Mouse (Mus musculus): ENCODE data around the gene Gm20715. TPM values are rescaled to one million over a fixed set of nuclear protein-coding genes. Genes with fewer than 3 reads are reported as not detected.
"Not testable (repeated sequence)": the region's sequence is repeated elsewhere in the genome, so short reads cannot be mapped to it uniquely, and the experiment has no call there.

The Gm20715 gene
- total RNA-seq (2015) (not detected in 2 replicates), total RNA-seq (2017) (not detected in 2 replicates)

DNA sequence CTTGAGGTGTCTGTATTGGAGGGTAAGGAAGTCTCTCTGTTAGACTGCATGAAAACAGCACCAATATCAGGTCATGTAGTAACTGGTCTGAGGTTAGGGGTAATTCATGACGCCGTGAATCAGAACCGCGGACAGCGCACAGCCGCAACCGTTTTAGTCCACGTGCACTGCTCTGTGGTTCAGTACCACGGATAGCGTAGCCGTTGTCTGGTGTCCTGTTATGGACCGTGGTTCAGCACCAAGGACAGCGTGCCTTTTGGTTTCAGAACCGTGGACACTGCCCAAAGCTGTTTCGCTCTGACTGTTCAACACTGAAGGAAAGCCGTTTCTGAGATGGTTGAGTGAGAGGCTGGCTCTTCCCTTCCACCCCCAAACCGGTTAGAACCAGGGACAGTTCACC lies at the start of gene Gm20715:
Gene Gm20715 (plus strand): TSS at position 235 of the 400 bp plus-strand sequence.
- peak; percentile 100 for ATAC-seq (ENCODE audit: poor library complexity, severe bottlenecking)

DNA sequence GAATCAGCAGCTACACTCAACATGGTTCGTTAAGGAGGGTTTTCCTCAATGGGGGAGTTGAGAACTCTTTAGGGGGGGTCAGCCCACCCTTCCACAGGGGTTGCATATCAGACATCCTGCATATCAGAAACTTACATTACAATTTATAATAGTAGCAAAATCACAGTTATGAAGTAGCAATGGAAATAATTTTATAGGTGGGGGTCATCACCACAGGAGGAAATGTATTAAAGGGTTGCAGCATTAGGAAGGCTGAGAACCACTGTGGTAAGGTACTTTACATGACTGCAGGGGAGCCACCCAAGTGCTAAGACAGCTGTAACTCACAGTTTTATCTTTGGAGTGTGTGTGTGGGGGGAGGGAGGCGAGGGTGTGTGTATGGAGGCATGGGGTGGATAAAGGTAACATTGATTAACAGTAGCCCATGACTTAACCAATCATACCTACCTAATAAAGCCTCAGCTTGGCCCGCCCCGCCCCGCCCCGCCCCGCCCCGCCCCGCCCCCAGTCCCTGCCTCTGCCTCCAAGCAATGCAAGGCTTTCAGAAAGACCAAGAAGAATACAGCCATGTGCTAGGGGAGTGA lies 49.5 kb upstream of the Gm20715 start:
- ATAC-seq (ENCODE audit: poor library complexity, severe bottlenecking) = no peak

DNA sequence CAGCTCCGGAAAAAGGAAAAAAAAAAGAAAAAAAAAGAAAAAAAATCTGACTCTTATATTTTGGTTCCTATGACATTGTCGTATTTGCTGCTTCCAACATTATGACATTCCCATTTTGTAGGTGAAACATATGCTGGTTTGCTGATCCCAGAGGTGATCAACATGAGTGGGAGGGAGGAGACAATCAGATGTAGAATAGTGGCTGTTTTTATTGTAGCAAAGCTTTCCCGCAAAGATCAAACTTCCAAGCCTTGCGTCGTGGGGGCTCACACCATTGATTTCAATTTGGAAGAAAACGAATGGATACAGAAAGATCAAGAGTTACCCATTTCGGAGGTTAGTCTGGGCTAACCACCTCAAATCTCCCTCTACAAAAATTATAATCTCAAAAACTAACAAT lies 48.3 kb upstream of the Gm20715 start:
- ATAC-seq (ENCODE audit: poor library complexity, severe bottlenecking) = no peak

DNA sequence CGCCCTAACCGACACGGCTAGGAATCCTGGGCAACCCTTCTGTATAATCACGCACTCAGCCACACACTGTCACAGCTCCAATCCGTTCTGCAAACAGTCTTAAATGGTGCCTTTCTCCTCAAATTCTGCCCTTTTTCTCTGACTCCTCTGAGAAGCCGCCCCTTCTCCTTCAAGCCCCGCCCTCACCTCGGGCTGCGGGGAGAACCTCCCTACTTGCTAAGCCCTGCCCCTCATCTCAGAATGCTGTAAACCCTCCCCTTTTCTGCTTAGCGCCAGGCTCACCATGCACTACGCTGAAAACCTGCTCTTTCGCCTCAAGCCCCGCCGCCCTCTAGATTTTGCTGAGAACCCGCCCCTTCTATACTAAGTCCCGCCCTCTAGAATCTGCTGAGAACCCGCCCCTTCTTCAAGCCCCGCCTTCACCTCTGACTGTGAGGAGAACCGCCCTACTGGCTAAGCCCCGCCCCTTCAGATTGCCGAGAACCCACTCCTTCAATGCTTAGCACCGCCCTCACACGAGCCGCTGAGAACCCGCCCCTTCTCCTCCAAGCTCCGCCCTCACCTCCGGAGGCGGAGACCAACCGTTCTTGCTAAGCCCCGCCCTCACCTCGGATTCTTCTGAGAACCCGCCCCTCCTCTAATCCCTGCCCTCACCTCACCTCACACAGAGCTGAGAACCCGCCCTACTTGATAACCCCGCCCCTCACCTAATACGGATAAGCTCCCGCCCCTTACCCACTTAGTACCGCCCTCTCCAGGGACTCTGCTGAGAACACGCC lies 47.6 kb upstream of the Gm20715 start:
- peak; percentile 77 for ATAC-seq (ENCODE audit: poor library complexity, severe bottlenecking)

DNA sequence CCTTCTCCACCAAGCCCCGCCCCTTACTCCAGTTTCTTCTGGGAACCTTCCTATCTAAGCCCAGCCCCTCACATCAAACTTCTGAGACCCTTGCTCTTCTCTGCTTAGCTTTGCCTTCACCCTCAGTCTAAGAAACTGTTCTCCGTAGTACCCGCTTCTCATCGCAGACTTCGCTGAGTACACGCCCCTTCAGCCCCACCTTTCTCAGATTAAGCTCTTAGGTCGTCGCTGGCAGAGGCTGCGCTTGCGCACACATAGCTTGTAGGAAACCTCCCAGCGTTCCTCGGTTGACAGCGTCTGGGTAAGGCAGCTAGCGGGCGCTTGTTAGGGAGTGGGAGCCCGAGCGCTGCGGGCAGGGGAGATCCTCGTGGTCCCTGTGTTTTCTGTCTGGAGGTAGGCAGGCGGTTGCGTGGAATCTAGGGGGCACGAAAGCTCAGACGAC lies 47.0 kb upstream of the Gm20715 start, which contains the start of gene Zfp78:
Gene Zfp78 (plus strand): TSS at position 234 of the 442 bp plus-strand sequence.
- peak; percentile 68 for ATAC-seq (ENCODE audit: poor library complexity, severe bottlenecking)

DNA sequence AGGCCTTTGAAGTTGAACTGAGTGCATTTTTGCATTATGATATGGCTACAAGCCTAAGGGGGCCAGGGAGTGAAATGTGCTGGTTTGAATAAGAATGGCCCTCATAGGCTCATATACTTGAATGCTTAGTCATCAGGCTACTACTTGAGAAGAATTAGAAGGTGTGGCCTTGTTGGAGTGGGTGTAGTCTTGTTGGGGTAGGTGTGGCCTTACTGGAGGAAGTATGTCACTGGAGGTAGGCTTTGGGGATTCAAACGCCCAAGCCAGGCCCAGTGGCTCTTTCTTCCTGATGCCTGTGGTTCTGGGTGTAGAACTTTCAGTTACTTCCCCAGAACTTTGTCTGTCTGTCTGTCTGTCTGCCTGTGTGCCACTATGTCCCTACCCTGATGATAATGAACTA lies 45.3 kb upstream of the Gm20715 start:
- no peak for ATAC-seq (ENCODE audit: poor library complexity, severe bottlenecking)

DNA sequence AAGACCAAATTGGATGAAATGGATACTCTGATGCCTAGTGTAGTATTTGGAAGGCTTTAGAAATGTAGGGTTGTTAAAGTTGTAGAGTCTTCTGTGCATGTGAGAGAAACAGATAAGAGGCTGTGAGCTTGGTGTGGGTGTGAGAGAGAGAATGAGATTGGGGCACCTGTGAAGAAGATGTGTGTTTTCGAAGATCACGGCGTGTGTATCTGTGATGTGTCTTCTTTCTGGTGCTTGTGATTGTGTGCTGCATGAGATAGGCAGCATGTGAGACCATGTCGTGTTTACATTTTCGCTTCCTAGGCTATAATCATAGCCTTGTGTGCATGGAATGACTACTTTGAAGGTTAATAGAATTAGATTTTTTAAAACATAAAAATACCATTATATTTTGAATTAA lies 42.9 kb upstream of the Gm20715 start:
- no peak for ATAC-seq (ENCODE audit: poor library complexity, severe bottlenecking)

DNA sequence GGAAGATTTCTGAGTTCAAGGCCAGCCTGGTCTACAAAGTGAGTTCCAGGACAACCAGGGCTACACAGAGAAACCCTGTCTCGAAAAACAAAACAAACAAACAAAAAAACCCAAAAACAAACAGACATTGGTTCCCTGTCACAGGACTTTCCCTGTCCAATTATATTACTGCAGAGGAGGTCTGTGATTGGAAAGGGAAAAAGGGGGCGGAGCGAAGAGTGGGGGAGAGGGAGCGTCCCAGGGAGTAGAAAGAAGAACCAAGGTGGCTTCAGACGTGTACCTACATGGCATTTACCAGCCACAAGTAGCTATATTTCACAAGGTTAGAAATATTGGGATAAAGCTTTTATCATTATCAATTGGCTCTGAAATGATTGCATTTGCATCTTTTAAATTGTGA lies 41.9 kb upstream of the Gm20715 start:
- ATAC-seq (ENCODE audit: poor library complexity, severe bottlenecking) = not testable (repeated sequence)

DNA sequence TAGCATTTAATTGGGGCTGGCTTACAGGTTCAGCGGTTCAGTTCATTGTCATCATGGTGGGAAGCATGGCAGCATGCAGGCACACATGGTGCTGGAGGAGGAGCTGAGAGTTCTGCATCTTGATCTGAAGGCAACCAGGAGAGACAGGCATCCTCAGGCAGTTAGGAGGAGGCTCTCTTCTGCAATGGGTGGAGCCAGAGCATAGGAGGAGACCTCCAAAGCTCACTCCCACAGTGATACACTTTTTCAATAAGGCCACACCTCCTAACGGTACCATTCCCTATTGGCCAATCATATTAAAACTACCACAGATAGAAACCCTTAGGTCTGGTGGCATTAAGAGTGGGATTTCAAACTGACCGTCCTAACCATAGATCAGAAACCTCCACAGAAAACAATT lies 40.6 kb upstream of the Gm20715 start:
- no peak for ATAC-seq (ENCODE audit: poor library complexity, severe bottlenecking)

DNA sequence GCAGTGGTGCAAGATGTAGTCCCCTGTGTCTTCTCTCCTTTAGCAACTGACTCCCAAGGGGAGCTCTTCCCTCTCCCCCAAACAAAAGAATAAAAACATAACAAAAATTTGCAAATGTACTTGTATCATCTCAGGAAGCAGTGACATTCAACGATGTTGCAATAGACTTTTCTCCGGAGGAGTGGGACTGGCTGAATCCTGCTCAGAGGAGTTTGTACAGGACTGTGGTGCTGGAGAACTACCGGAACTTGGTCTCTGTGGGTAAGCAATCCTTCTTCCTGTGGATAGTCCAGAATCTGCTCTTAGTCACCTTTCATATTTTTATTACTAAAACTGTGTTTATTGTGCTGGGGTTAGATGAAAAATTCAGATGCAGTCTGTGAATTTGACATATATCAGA lies 37.1 kb upstream of the Gm20715 start:
- ATAC-seq (ENCODE audit: poor library complexity, severe bottlenecking) = no peak

DNA sequence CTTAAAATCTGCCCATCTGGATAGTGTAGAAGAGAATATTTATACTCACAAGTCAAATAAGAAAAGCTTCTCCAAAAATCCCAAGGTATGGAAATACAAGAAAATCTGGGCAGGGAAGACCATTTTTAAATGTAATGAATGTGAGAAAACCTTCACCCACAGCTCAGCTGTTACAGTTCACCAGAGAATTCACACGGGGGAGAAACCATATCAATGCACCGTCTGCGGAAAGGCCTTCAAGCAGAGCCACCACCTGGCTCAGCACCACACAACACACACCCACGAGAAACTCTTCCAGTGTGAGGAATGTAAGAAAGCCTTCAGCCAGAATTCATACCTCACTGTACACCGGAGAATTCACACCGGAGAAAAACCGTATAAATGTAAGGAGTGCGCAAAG lies 31.6 kb upstream of the Gm20715 start:
- no peak for ATAC-seq (ENCODE audit: poor library complexity, severe bottlenecking)

DNA sequence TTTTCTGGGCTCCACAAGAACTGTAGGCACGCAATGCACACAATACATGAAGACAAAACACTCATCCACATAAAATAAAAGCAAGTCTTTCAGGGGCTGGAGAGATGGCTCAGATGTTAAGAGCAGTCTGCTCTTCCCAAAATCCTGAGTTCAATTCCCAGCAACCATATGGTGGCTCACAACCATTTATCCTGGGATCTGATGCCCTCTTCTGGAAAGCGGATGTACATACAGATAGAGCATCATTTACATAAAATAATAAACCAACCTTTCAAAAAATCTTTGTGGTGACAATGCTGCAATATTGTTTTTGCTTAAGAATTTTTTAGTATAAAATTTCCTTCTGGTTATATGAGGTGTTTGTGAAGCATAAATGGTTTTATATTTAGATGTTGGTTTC lies 28.6 kb upstream of the Gm20715 start:
- no peak for ATAC-seq (ENCODE audit: poor library complexity, severe bottlenecking)

DNA sequence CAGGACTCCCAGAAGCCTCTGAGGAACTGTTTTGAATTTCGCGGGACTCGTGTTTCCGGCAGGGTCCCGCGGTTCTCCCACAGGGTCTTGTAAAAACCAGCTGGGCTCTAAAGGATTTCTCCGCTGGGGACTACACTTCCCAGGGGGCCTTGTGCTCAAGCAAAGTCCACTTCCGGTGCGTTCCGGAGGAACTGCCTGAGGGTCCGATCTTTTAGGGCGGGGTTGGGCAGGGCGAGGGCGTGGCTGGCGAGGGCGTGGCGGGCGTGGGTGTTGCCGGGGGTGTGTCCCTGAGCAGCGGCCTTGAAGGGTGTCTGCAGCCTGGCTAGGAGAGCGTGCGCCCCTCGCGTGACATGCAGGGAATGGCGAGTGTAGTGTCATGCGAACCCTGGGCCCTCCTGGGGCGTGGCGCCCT lies 27.0 kb upstream of the Gm20715 start, which contains the start of gene Zfp28:
Gene Zfp28 (plus strand): TSS at position 252 of the 412 bp plus-strand sequence.
- ATAC-seq (ENCODE audit: poor library complexity, severe bottlenecking) = peak; percentile 98

DNA sequence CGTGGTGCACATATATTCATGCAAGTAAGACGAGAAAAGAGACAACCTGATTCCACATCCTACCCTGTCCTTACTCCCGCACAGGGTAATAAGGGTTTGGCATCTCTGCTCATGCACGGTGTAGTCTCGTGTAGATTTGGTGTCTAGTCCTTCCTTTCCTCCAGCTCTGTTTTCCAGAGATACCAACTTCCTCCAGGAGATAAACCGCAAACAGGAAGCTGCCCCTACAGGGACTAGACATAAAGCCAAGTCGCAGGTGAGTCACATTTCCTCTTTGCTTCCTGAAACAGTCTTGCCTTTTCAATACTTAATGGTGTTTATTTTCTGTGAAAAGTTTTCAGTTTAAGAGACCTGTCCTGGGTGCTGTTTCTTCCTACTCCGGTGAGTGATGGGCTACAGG lies 26.1 kb upstream of the Gm20715 start:
- no peak for ATAC-seq (ENCODE audit: poor library complexity, severe bottlenecking)

DNA sequence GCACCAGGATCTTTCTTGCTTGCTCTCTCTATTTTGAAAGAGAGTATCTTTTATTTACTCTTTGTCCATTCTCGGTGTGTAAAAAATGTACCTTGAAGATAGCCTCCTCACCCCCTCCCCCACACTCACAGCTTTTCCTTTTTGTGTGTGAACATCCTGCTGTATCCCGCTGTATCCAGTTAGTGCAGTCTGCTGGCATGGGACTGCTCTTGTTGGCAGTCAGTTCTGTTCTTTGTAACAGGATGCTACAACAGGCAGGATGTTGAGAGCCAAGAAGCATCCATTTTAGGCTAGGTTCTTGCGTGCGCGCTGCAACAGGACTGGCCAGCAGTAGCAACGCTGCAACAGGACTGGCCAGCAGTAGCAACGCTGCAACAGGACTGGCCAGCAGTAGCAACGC lies 23.1 kb upstream of the Gm20715 start:
- no peak for ATAC-seq (ENCODE audit: poor library complexity, severe bottlenecking)

DNA sequence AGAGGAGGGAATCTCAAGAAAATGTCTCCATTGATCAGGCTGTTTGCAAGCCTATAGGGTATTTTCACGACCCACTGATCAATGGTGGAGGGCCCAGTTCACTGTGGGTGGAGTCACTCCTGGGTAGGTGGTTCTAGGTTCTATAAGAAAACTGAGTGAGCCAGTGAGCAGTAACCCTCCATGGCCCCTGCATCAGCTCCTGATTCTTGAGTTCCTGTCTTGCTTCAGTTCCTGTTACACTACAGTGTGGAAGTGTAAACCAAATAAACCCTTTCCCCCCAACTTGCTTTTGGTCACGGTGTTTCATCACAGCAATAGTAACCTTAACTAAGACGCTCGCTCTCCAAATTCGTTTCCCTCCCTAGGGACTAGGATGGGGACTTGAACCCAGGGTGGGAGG lies 21.1 kb upstream of the Gm20715 start:
- ATAC-seq (ENCODE audit: poor library complexity, severe bottlenecking) = no peak

DNA sequence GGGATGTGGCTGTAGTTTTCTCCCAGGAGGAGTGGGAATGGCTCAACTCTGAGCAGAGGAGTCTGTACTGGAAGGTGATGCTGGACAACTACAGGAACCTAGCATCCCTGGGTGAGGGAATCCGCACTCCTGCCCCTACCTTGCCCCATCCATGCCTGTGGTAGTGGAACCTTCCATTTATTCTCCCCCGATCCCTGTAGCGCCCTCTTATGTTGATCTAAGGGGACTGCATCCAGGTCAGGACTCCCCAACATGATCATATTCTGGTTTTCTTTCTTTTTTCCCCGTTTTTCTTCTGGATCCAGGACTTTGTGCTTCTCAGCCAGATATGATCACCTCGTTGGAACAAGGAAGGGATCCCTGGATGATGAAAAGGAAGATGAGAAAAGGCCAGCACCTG lies 20.6 kb upstream of the Gm20715 start:
- no peak for ATAC-seq (ENCODE audit: poor library complexity, severe bottlenecking)

DNA sequence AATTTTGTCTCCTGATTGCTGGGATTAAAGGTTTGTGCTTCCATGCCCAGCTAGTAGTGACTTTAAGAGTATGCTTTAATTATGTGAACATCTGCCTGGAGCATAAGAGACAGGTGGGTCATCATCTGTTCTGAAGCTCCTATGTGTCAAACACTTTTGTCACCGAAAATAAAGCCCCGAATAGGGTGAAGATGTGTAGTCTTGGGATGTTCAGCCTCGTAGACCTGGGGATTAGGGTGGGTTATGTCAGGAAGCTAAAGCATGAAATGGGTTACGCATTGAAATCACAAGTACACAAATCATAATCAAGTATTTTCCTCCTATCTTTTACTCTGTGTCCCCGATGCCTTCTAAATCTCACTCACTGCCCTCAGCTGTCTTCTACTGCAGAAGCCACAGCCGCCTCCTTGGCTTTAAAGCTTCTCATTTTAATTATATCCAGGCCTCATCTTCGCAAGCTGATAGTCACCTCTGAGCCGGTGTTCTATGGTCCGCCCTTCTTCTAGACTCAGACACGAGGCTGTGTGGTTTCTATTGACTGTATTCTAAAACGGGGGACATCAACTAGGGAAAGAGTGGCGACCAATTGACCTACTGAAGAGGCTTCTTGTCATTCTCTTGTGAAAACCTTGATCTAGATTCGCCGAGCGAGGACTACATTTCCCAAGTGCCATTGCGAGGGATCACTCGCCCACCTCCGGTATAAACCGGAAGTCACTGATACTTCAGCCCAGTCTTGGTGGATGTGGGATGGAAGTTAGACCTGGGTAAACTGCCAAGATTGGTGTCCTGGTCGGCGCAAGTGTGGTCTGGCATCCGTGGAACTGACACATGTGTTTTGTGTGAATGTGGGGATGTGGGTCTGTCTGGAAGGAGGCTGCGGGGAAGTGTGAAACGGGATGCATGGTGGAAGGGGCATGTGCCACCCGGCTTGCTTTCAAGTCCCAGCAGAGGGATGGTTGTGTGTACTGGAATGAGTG lies 11.8 kb upstream of the Gm20715 start, which contains the start of gene Smim17:
Gene Smim17 (plus strand): TSS at position 720 of the 980 bp plus-strand sequence.
- peak; percentile 92 for ATAC-seq (ENCODE audit: poor library complexity, severe bottlenecking)

DNA sequence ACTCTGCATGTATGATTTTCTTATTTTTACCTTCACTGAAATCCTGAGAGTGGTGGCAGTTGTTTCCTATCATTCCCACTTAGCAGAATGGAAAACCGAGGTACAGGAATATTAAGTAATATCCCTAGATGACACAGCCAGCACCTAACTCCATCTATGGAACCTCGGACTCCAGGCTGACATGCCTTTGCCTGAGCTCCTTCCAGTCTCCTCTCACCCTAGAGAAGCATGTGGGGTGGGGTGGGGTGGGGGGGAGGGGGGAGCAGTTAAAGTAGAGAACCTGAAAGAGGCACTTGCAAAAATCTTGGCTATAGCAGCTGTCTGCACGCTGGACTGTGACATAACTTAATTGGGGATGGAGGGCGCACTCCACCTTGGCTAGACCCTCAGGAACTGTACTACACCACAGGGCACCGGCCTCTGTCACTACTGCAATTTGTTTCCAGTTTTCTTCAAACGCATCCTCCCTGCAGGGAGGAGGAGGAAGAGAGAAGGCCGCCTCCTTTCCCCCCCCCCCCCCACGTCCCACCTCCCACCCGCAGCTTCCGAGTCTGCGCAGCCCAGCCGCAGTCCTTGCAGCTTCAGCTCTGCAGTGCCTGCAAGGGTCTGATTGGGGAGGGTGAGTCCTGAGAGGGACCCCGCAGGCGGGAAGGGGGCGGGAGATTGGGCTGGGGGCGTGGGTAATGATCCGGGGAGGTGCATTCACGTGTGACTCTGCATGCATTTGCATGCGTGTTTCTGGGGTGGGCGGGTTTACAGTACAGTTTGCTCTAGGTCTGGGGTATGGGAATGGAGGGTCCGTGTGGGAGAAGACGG lies 4.8 kb downstream of the Gm20715 start:
- no peak for ATAC-seq (ENCODE audit: poor library complexity, severe bottlenecking)

DNA sequence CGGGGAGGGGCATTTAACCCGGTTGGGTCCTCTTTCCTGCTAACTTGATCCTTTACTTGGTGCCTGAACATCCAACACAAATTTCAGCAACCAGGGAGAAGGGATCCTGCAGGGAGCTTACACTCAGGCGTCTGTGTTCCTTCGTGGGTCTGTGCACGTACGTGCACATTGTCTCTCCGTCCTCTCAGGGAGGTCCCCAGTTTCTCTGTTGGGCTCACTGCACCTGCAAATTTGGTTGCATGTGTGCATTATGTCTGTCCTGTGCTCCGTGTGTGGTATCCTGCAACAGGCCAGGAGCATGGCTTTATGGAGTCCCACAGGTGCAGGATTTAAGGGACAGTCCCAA lies 5.3 kb downstream of the Gm20715 start:
- ATAC-seq (ENCODE audit: poor library complexity, severe bottlenecking) = no peak

All from megakaryocyte, adult 5-6 weeks (primary cell).